Mouse (Mus musculus) hindbrain, embryonic 15.5 days (tissue): Measurements from ENCODE around the gene Ngef. TPM values are rescaled to one million over a fixed set of nuclear protein-coding genes. Genes with fewer than 3 reads are reported as not detected.

ENCODE experiments used
- ATAC-seq: fragments of 200-750 bp; cut with Nextera tagmentation; 2 replicates; pipeline ENCODE4 v1.8.0; 2017; ENCODE audit warnings: low read depth, moderate number of reproducible peaks, moderate TSS enrichment; ENCODE audit not compliant: low FRiP score
- H3K27ac ChIP-seq: fragments of 300-500 bp; sonication (generic); replicated peaks from 2 replicates; pipeline ENCODE4 v1.5.1; 2015; ENCODE audit warnings: mild to moderate bottlenecking, inconsistent platforms
- H3K27me3 ChIP-seq: fragments of 300-500 bp; sonication (generic); 2 replicates; pipeline ENCODE4 v1.6.1; 2015; ENCODE audit warnings: control low read depth, inconsistent platforms
- H3K36me3 ChIP-seq: fragments of 300-500 bp; sonication (generic); 2 replicates; pipeline ENCODE4 v1.6.1; 2015; ENCODE audit warnings: control low read depth, inconsistent platforms
- H3K4me1 ChIP-seq: fragments of 300-500 bp; sonication (generic); replicated peaks from 2 replicates; pipeline ENCODE4 v1.6.1; 2015; ENCODE audit warnings: control low read depth, inconsistent platforms
- H3K4me2 ChIP-seq: fragments of 300-500 bp; sonication (generic); 2 replicates; pipeline ENCODE4 v1.6.1; 2015; ENCODE audit warnings: moderate library complexity, mild to moderate bottlenecking, inconsistent platforms
- H3K4me3 ChIP-seq: fragments of 300-500 bp; sonication (generic); 2 replicates; pipeline ENCODE4 v1.5.1; 2015; ENCODE audit warnings: mild to moderate bottlenecking, inconsistent platforms
- H3K9ac ChIP-seq: fragments of 300-500 bp; sonication (generic); 2 replicates; pipeline ENCODE4 v1.6.1; 2015; ENCODE audit warnings: inconsistent platforms
- H3K9me3 ChIP-seq: fragments of 300-500 bp; sonication (generic); 2 replicates; pipeline ENCODE4 v1.6.1; 2016; ENCODE audit warnings: control low read depth, inconsistent platforms
- WGBS: fragments of 180-500 bp; shearing (Covaris S2); methylation state at CpG from one replicate; pipeline ENCODE4 v1.1.7; 2015; 5-methylcytosine and 5-hydroxymethylcytosine counted together
- polyA plus RNA-seq: library from polyadenylated mRNA; unstranded; fragments of >200 nt; fragmentation: Nextera tagmentation; extraction: Ambion mirVana; gene quantifications from 2 replicates; pipeline ENCODE4 v1.2.1, GENCODE M21; 2015

The Ngef gene
- polyA plus RNA-seq, 1 experiment from 2014 or later, result 27.7 TPM

- no peak for ATAC-seq
- Histone ChIP-seq H3K4me3 (no peak overlapping the region), H3K27ac (no peak overlapping the region), H3K9me3 (no peaks in the 10 kb centered on the region), H3K27me3 (no peaks in the 10 kb centered on the region), H3K36me3 (no peaks in the 10 kb centered on the region), H3K4me1 (no peaks in the 10 kb centered on the region), H3K4me2 (no peak overlapping the region), H3K9ac (no peak overlapping the region)
- WGBS, result 87% methylated on average over 1 of the region's 1 CpGs
Observed at GRCm38 (mm10) chr1:87553586-87553985, 20.1 kb downstream of the Ngef start.

- H3K27me3 ChIP-seq, result no peaks in the 10 kb centered on the region
- WGBS, result 96% methylated on average over 3 of the region's 3 CpGs
- no peaks in the 10 kb centered on the region for H3K4me1 ChIP-seq
- no peak overlapping the region for H3K4me2 ChIP-seq
- no peaks in the 10 kb centered on the region for H3K36me3 ChIP-seq
- H3K9me3 ChIP-seq, result no peaks in the 10 kb centered on the region
- H3K9ac ChIP-seq, result no peak overlapping the region
- no peak overlapping the region for H3K4me3 ChIP-seq
- ATAC-seq, result no peak
- no peak overlapping the region for H3K27ac ChIP-seq
Observed at GRCm38 (mm10) chr1:87551008-87551407, 22.7 kb downstream of the Ngef start.

GRCm38 (mm10) chr1:87541614-87542013 is 32.1 kb downstream of the Ngef start:
- Histone ChIP-seq H3K4me3 (no peak overlapping the region), H3K9me3 (no peaks in the 10 kb centered on the region), H3K36me3 (no peaks in the 10 kb centered on the region), H3K27me3 (no peaks in the 10 kb centered on the region), H3K4me2 (no peak overlapping the region), H3K4me1 (peaks cover 3% of the 10 kb centered on the region; the same call in 1 of the 2 replicates), H3K27ac (no peak overlapping the region), H3K9ac (no peak overlapping the region)
- ATAC-seq, result no peak
- WGBS, result 28% methylated on average over 7 of the region's 7 CpGs

GRCm38 (mm10) chr1:87537008-87537407 is 36.7 kb downstream of the Ngef start:
- Histone ChIP-seq H3K27me3 (no peaks in the 10 kb centered on the region), H3K4me2 (no peak overlapping the region), H3K27ac (no peak overlapping the region), H3K36me3 (no peaks in the 10 kb centered on the region), H3K4me3 (no peak overlapping the region), H3K9me3 (no peaks in the 10 kb centered on the region), H3K4me1 (no peaks in the 10 kb centered on the region), H3K9ac (no peak overlapping the region)
- ATAC-seq, result no peak
- WGBS, result 96% methylated on average over 1 of the region's 1 CpGs

DNA sequence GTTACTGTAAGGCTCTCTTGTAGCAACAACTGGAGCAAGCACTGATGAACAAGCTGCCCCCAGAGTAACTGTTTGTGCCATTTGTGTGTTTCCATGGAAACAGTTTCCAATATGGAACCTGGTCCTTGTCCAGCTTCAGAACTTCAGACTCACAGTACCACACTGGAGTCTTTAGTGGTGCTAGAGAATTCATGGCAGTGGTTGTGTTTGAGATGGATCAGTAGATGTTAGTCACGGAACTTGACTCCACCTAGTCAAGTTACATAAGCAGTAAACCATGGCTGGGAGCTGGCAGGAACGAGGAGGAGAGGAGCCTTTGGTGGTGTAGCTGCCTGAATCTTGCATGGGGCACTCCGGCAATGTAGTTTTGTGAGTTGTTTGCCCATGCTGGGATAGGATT is 39.6 kb downstream of the Ngef start:
- H3K27ac ChIP-seq, result no peak overlapping the region
- H3K4me2 ChIP-seq, result no peak overlapping the region
- no peak overlapping the region for H3K4me3 ChIP-seq
- no peaks in the 10 kb centered on the region for H3K4me1 ChIP-seq
- 85% methylated on average over 3 of the region's 3 CpGs for WGBS
- no peaks in the 10 kb centered on the region for H3K36me3 ChIP-seq
- H3K27me3 ChIP-seq, result no peaks in the 10 kb centered on the region
- no peak for ATAC-seq
- no peaks in the 10 kb centered on the region for H3K9me3 ChIP-seq
- no peak overlapping the region for H3K9ac ChIP-seq

DNA sequence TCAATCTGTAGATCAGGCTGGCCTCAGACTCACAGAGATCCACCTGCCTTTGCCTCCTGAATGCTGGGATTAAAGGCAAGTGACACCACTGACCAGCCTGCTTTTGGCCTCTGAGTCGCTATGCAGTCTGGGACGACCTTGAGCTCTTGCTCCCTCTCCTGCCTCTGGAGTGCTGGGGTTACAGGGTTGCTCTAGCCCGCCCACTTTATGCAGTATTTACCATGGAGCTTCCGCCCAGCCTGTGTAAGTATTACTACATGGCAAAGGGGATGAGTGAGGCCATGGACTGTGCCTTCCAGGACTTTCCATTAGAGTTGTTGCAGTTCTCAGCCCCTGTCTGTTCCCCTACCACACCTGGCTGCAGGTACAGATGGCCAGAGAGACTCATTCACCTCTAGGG is 41.3 kb downstream of the Ngef start:
- H3K4me2 ChIP-seq, result no peak overlapping the region
- H3K4me3 ChIP-seq, result no peak overlapping the region
- no peaks in the 10 kb centered on the region for H3K9me3 ChIP-seq
- no peaks in the 10 kb centered on the region for H3K4me1 ChIP-seq
- H3K9ac ChIP-seq, result no peak overlapping the region
- WGBS, result 86% methylated on average over 4 of the region's 4 CpGs
- H3K36me3 ChIP-seq, result no peaks in the 10 kb centered on the region
- no peak for ATAC-seq
- no peak overlapping the region for H3K27ac ChIP-seq
- H3K27me3 ChIP-seq, result no peaks in the 10 kb centered on the region

- Histone ChIP-seq H3K27me3 (no peaks in the 10 kb centered on the region), H3K4me3 (no peak overlapping the region), H3K9me3 (no peaks in the 10 kb centered on the region), H3K27ac (no peak overlapping the region), H3K4me2 (no peak overlapping the region), H3K4me1 (no peaks in the 10 kb centered on the region), H3K9ac (no peak overlapping the region), H3K36me3 (no peaks in the 10 kb centered on the region)
- WGBS, result 66% methylated on average over 9 of the region's 9 CpGs
- no peak for ATAC-seq
Observed at GRCm38 (mm10) chr1:87527191-87527590, 46.5 kb downstream of the Ngef start.

GRCm38 (mm10) chr1:87525041-87525440 is 48.6 kb downstream of the Ngef start:
- Histone ChIP-seq H3K9me3 (no peaks in the 10 kb centered on the region), H3K4me2 (no peak overlapping the region), H3K9ac (no peak overlapping the region), H3K27me3 (no peaks in the 10 kb centered on the region), H3K4me1 (no peaks in the 10 kb centered on the region; the same call in 1 of the 2 replicates), H3K27ac (no peak overlapping the region), H3K4me3 (no peak overlapping the region), H3K36me3 (no peaks in the 10 kb centered on the region)
- ATAC-seq, result no peak
- WGBS, result 94% methylated on average over 7 of the region's 7 CpGs

GRCm38 (mm10) chr1:87521523-87521922 is 52.1 kb downstream of the Ngef start:
- no peak overlapping the region for H3K27ac ChIP-seq
- no peaks in the 10 kb centered on the region for H3K36me3 ChIP-seq
- H3K9ac ChIP-seq, result no peak overlapping the region
- ATAC-seq, result no peak
- WGBS, result 63% methylated on average over 1 of the region's 1 CpGs
- H3K4me3 ChIP-seq, result no peak overlapping the region
- no peaks in the 10 kb centered on the region; the same call in 1 of the 2 replicates for H3K4me1 ChIP-seq
- H3K4me2 ChIP-seq, result no peak overlapping the region
- H3K27me3 ChIP-seq, result no peaks in the 10 kb centered on the region
- H3K9me3 ChIP-seq, result no peaks in the 10 kb centered on the region

- H3K9me3 ChIP-seq, result no peaks in the 10 kb centered on the region
- H3K4me1 ChIP-seq, result no peaks in the 10 kb centered on the region; the same call in 1 of the 2 replicates
- H3K36me3 ChIP-seq, result no peaks in the 10 kb centered on the region
- H3K4me2 ChIP-seq, result peak overlapping the region; percentile 29; the same call in 1 of the 2 replicates
- H3K4me3 ChIP-seq, result no peak overlapping the region
- no peaks in the 10 kb centered on the region for H3K27me3 ChIP-seq
- H3K9ac ChIP-seq, result no peak overlapping the region
- H3K27ac ChIP-seq, result no peak overlapping the region
- no peak for ATAC-seq
Observed at GRCm38 (mm10) chr1:87520467-87520866, 53.2 kb downstream of the Ngef start.

DNA sequence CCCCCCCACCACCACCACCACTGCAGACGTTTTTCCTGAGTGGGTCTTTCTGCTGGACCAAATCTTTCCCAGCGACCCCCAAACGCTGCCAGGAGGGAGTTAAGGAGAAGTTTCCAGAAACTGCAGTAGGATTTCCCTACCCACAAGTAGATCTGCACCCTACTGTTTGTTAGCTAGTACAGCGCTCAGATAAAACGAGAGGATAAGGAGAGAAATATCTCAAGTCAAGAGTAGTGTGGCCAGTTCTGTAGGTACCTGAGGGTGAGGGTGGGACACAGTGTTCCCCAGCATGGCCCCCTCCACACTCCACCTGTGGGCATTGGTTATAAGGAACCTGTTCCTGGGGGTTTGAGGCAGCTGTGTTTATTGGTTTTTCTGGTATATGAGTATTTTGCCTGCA is 62.8 kb downstream of the Ngef start:
- Histone ChIP-seq H3K9me3 (no peaks in the 10 kb centered on the region), H3K27ac (no peak overlapping the region), H3K9ac (no peak overlapping the region), H3K27me3 (peaks cover 26% of the 10 kb centered on the region; the same call in 1 of the 2 replicates), H3K36me3 (no peaks in the 10 kb centered on the region), H3K4me1 (peaks cover 19% of the 10 kb centered on the region), H3K4me3 (peak overlapping the region; percentile 60), H3K4me2 (peak overlapping the region; percentile 87)
- ATAC-seq, result no peak
- WGBS, result 18% methylated on average over 5 of the region's 5 CpGs

DNA sequence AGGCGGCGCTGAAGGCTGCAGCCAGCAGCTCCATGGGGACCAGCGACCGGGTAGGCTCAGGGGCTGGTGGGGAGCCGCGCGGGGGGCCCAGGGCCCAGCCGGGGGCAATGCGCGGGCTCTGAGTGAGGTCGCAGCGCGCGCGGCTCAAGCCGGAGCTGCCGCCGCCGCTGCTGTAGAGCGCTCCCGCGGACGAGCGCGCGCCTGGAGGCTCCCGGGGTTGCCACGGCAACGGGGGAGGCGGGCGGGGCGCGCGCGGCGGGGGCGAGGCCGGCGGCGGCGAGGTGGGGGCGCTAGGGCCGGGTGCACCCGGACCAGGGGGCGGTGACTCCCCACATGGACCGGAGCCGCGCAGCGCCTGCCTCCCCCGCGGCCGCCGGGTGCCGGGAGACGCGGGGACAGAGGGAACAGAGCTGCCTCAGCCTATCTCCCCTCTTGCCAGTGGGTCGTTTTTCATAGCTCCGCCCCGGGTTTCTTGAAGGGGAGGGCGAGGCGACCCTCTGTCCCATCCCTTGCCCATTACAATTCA is 63.4 kb downstream of the Ngef start:
- peaks cover 26% of the 10 kb centered on the region; the same call in 1 of the 2 replicates for H3K27me3 ChIP-seq
- 0% methylated on average over 27 of the region's 61 CpGs for WGBS
- no peaks in the 10 kb centered on the region for H3K36me3 ChIP-seq
- peak; percentile 89 for ATAC-seq
- H3K4me3 ChIP-seq, result peak overlapping the region; percentile 60
- H3K27ac ChIP-seq, result 0 out of 2 replicates have a peak overlapping the region, but pooled peaks have one; percentile 37
- H3K9ac ChIP-seq, result peak overlapping the region; percentile 54
- H3K9me3 ChIP-seq, result no peaks in the 10 kb centered on the region
- H3K4me2 ChIP-seq, result peak overlapping the region; percentile 87
- peaks cover 19% of the 10 kb centered on the region for H3K4me1 ChIP-seq
